Mouse (Mus musculus) heart, adult 2 months (tissue): ENCODE data around the gene Nsg2. TPM values are rescaled to one million over a fixed set of nuclear protein-coding genes. Genes with fewer than 3 reads are reported as not detected.
A peak's percentile ranks its signal among the peaks of the same experiment; 100 is the strongest.

Experiments
- DNase-seq, 2 experiments: peaks; one replicate each; pipeline ENCODE4 v3.0.0; 2021
- H3K27ac ChIP-seq: fragments of 200-600 bp; 2 replicates; pipeline ENCODE4 v1.8.1; 2022
- H3K27me3 ChIP-seq: fragments of 200-500 bp; 2 replicates; pipeline ENCODE4 v1.6.1; 2012; ENCODE audit warnings: mild to moderate bottlenecking, low read length, inconsistent platforms, mixed read lengths; ENCODE audit not compliant: control insufficient read depth, insufficient read depth
- H3K36me3 ChIP-seq: fragments of 200-500 bp; 2 replicates; pipeline ENCODE4 v1.6.1; 2012; ENCODE audit warnings: low read length, inconsistent platforms; ENCODE audit not compliant: control insufficient read depth, insufficient read depth
- H3K4me1 ChIP-seq: fragments of 200-500 bp; 2 replicates; pipeline ENCODE4 v1.6.1; 2011; ENCODE audit warnings: low read length; ENCODE audit not compliant: control insufficient read depth, insufficient read depth
- H3K4me3 ChIP-seq: fragments of 200-600 bp; 2 replicates; pipeline ENCODE4 v1.8.1; 2022
- H3K79me2 ChIP-seq: fragments of 200-500 bp; replicated peaks from 2 replicates; pipeline ENCODE4 v1.6.1; 2012; ENCODE audit warnings: mild to moderate bottlenecking, inconsistent platforms, low read length, moderate library complexity, mixed read lengths; ENCODE audit not compliant: control insufficient read depth, insufficient read depth
- H3K9ac ChIP-seq: fragments of 200-500 bp; 2 replicates; pipeline ENCODE4 v1.6.1; 2012; ENCODE audit warnings: low read depth, mild to moderate bottlenecking, control low read depth, inconsistent platforms, low read length, mixed read lengths
- CTCF ChIP-seq: fragments of 200-600 bp; IDR thresholded peaks from 2 replicates; pipeline ENCODE4 v1.8.1; 2022; ENCODE audit warnings: antibody characterized with exemption, mild to moderate bottlenecking, moderate library complexity
- EP300 ChIP-seq: fragments of 200-500 bp; IDR thresholded peaks from 2 replicates; pipeline ENCODE4 v1.6.1; 2011; ENCODE audit warnings: low read depth, low read length, control low read depth; ENCODE audit not compliant: insufficient read depth
- POLR2A ChIP-seq: fragments of 200-500 bp; IDR thresholded peaks from 2 replicates; pipeline ENCODE4 v1.6.1; 2011; ENCODE audit warnings: mild to moderate bottlenecking, low read depth, low read length, control low read depth; ENCODE audit not compliant: insufficient read depth
- WGBS: fragments of 180-500 bp; shearing (Covaris S2); methylation state at CpG from one replicate; pipeline ENCODE4 v1.1.7; 2018; 5-methylcytosine and 5-hydroxymethylcytosine counted together
- intact Hi-C: fragments of 180-260 bp; cut with DNase I; formaldehyde crosslinking; loops from one replicate; pipeline ENCODE4 v1.15.1; 2025
- polyA plus RNA-seq: library from polyadenylated mRNA; depleted of rRNA; stranded (reverse); fragments of >200 nt; gene quantifications from 2 replicates; pipeline ENCODE4 v1.2.3, GENCODE M21; 2012
- total RNA-seq, 2 experiments: library from RNA; stranded (reverse); gene quantifications; 2 replicates each; pipeline ENCODE4 v1.2.3; 2021

Gene Nsg2
- total and polyA plus RNA-seq, 3 experiments = 0.76 to 1.4 (median 1.1) TPM

DNA sequence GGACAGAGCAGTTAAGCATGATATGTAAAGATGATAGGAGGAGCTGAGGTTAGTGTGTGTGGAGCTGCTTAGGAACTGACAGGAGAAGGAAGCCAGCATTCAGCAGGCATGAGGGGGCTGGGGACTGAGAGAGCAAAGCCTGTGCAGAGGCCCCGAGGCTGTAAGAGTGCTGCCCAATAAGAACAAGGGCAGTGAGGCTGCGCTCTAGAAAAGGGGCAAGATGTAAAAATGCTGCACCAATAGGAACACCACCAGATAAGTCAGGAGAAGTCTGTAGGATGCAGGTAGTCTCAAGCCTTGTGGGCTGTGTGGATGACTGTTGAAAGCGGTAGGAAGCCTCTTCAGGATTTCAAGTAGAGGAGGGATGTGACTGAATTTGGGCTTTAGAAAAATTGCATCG, 17.9 kb downstream of the Nsg2 start:
- Histone ChIP-seq H3K36me3 (no peaks in the 10 kb centered on the region), H3K9ac (no peak overlapping the region), H3K79me2 (no peaks in the 10 kb centered on the region), H3K4me1 (no peaks in the 10 kb centered on the region), H3K27me3 (no peaks in the 10 kb centered on the region), H3K27ac (no peak overlapping the region), H3K4me3 (no peak overlapping the region)
- TF ChIP-seq POLR2A = no peak
- no peak for TF ChIP-seq CTCF
- no peak for TF ChIP-seq EP300
- WGBS = 52% methylated on average over 4 of the region's 4 CpGs
- DNase-seq = no peak
- intact Hi-C loops = no loop called here

DNA sequence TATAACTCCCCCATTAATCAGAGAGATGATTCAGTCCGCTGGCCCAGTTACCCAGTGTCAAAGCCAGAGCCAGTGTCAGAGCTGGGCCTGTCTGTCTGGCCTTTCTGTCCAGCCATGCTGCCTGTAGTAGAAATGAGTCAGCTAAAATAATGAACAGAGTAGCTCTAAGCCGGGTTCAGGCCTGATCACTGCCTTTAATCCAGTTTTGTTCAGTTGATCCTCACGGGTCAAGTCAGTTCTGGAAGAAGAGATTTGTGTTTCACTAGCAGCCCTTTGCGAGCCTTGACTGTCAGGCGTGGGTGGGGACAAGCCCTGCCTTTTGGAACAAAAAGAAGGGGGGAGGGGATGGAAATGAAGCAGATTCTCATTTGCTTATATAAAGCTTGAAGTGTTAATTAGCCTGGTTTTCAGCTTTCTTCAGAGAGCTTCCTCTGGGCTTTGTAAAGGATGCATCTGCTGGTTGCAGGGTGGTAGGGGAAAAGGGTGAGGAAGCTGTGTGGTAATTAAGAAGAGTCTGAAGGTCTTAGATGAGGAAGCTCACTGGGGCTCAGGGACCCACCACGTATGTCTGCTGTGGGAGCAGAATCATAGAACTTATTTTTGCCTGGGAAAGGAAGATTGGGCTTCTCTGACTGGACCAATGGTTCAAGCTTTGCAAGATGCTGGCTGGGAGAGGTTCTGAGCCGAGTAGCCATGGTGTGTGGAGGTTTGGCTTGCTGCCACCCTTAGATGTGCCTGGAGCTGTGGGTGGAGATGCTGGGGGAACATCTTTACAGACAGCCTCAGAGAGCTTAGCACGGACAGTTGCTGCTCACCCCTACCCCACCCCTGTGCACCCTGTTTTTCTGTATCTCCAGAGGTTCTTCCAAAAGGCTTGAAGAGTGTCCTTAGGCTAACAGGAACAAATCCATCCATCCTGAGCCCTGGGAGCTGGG, 20.0 kb downstream of the Nsg2 start:
- intact Hi-C loops = no loop called here
- Histone ChIP-seq H3K4me1 (no peaks in the 10 kb centered on the region), H3K9ac (no peak overlapping the region), H3K79me2 (no peaks in the 10 kb centered on the region), H3K36me3 (no peaks in the 10 kb centered on the region), H3K4me3 (no peak overlapping the region), H3K27me3 (no peaks in the 10 kb centered on the region), H3K27ac (no peak overlapping the region)
- 54% methylated on average over 8 of the region's 8 CpGs for WGBS
- peak; percentile 26 to 32 for DNase-seq
- TF ChIP-seq POLR2A = no peak
- no peak for TF ChIP-seq CTCF
- no peak for TF ChIP-seq EP300

- intact Hi-C loops = no loop called here
- Histone ChIP-seq H3K9ac (no peak overlapping the region), H3K4me3 (no peak overlapping the region), H3K79me2 (no peaks in the 10 kb centered on the region), H3K27me3 (no peaks in the 10 kb centered on the region), H3K4me1 (no peaks in the 10 kb centered on the region), H3K27ac (no peak overlapping the region), H3K36me3 (no peaks in the 10 kb centered on the region)
- DNase-seq = no peak
- TF ChIP-seq POLR2A (no peak), EP300 (no peak), CTCF (no peak)
- WGBS = 58% methylated on average over 5 of the region's 5 CpGs
These were observed 26.4 kb downstream of the Nsg2 start for GRCm38 (mm10) chr11:32026634-32027033.

- H3K27me3 ChIP-seq = no peaks in the 10 kb centered on the region
- intact Hi-C loops = no loop called here
- no peaks in the 10 kb centered on the region for H3K79me2 ChIP-seq
- no peaks in the 10 kb centered on the region for H3K36me3 ChIP-seq
- H3K9ac ChIP-seq = no peak overlapping the region
- no peak for TF ChIP-seq EP300
- no peak overlapping the region for H3K27ac ChIP-seq
- no peak overlapping the region for H3K4me3 ChIP-seq
- WGBS = 68% methylated on average over 7 of the region's 7 CpGs
- H3K4me1 ChIP-seq = no peaks in the 10 kb centered on the region
- no peak for DNase-seq
These were observed 27.4 kb downstream of the Nsg2 start for GRCm38 (mm10) chr11:32027474-32028342.

DNA sequence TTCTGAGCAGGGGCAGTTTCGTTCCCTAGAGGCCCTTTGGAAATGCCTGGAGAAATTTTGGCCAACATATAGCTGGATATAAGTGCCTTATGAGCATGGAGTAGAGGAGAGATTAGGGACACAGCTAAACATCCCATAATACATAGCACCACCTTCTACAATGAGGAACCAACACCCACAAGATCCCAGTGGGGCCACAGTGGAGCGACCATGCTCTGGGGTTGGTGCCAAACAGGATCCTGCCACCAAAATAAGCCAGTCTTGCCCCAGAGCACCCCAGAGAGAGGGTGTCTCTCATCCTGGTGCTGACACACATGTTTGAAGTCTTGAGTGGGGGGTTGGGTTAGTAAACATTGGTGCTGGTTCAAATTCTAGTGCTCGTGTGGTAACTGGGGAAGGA, 28.3 kb downstream of the Nsg2 start:
- intact Hi-C loops = no loop called here
- Histone ChIP-seq H3K4me3 (no peak overlapping the region), H3K79me2 (no peaks in the 10 kb centered on the region), H3K4me1 (no peaks in the 10 kb centered on the region), H3K36me3 (no peaks in the 10 kb centered on the region), H3K27ac (no peak overlapping the region), H3K27me3 (no peaks in the 10 kb centered on the region), H3K9ac (no peak overlapping the region)
- no peak for DNase-seq
- 58% methylated on average over 3 of the region's 3 CpGs for WGBS
- TF ChIP-seq EP300 (no peak), CTCF (no peak), POLR2A (no peak)

DNA sequence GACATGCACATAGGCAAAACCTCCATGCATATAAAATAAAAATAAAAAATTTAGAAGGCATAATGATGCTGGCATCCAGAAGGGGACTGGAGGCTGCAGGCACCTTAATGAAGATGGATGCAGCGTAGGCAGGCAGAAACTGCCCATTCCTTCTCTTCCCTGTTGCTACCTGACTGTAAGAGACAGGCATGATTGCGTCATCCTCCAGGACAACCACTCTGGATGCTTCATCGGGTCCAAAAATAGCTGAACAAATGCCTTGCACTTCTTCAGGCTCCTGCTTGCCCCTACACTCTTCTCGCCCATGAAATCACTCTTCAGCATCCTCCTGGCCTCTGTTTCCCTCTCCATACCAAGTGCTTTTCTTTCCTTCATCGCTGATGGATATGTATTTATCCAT, 29.1 kb downstream of the Nsg2 start:
- no peak for DNase-seq
- no peak overlapping the region for H3K27ac ChIP-seq
- no peaks in the 10 kb centered on the region for H3K79me2 ChIP-seq
- H3K9ac ChIP-seq = no peak overlapping the region
- no peaks in the 10 kb centered on the region for H3K27me3 ChIP-seq
- intact Hi-C loops = no loop called here
- H3K4me3 ChIP-seq = no peak overlapping the region
- WGBS = 74% methylated on average over 5 of the region's 5 CpGs
- H3K4me1 ChIP-seq = no peaks in the 10 kb centered on the region
- H3K36me3 ChIP-seq = no peaks in the 10 kb centered on the region
- no peak for TF ChIP-seq EP300
- no peak for TF ChIP-seq CTCF
- TF ChIP-seq POLR2A = no peak
